Mouse (Mus musculus) limb, embryonic 11.5 days (tissue): ENCODE results near the gene Aqp12. TPM values are rescaled to one million over a fixed set of nuclear protein-coding genes. Genes with fewer than 3 reads are reported as not detected.
A peak's percentile ranks its signal among the peaks of the same experiment; 100 is the strongest.

Experiments
- ATAC-seq: fragments of 200-750 bp; cut with Nextera tagmentation; 2 replicates; pipeline ENCODE4 v1.8.0; 2017; ENCODE audit warnings: low read depth; ENCODE audit not compliant: insufficient number of reproducible peaks, low FRiP score, low TSS enrichment
- DNase-seq: peaks from one replicate; pipeline ENCODE4 v3.0.0-alpha.2; 2015; ENCODE audit warnings: low spot score
- H3K27ac ChIP-seq: fragments of 300-500 bp; sonication (generic); replicated peaks from 2 replicates; pipeline ENCODE4 v1.5.1; 2014; ENCODE audit warnings: low read depth, mild to moderate bottlenecking, low read length
- H3K27me3 ChIP-seq: fragments of 300-500 bp; sonication (generic); 2 replicates; pipeline ENCODE4 v1.6.1; 2014; ENCODE audit warnings: mild to moderate bottlenecking, low read length, mixed read lengths; ENCODE audit not compliant: control insufficient read depth, insufficient read depth
- H3K36me3 ChIP-seq: fragments of 300-500 bp; sonication (generic); 2 replicates; pipeline ENCODE4 v1.6.1; 2014; ENCODE audit warnings: mild to moderate bottlenecking, low read length, moderate library complexity, mixed read lengths; ENCODE audit not compliant: control insufficient read depth, insufficient read depth
- H3K4me1 ChIP-seq: fragments of 300-500 bp; sonication (generic); 2 replicates; pipeline ENCODE4 v1.6.1; 2014; ENCODE audit warnings: low read length, mixed read lengths; ENCODE audit not compliant: control insufficient read depth, insufficient read depth
- H3K4me2 ChIP-seq: fragments of 300-500 bp; sonication (generic); 2 replicates; pipeline ENCODE4 v1.6.1; 2014; ENCODE audit warnings: low read depth, mild to moderate bottlenecking, moderate library complexity; ENCODE audit not compliant: severe bottlenecking
- H3K4me3 ChIP-seq: fragments of 300-500 bp; sonication (generic); 2 replicates; pipeline ENCODE4 v1.5.1; 2014; ENCODE audit warnings: low read depth, low read length
- H3K9ac ChIP-seq: fragments of 300-500 bp; sonication (generic); 2 replicates; pipeline ENCODE4 v1.6.1; 2014; ENCODE audit warnings: mild to moderate bottlenecking, low read length
- H3K9me3 ChIP-seq: fragments of 300-500 bp; sonication (generic); 2 replicates; pipeline ENCODE4 v1.6.1; 2016; ENCODE audit warnings: low read length; ENCODE audit not compliant: control insufficient read depth
- WGBS: fragments of 180-500 bp; shearing (Covaris S2); extraction: QIAGEN DNeasy Blood & Tissue Kit; methylation state at CpG from one replicate; pipeline ENCODE4 v1.1.7; 2014; 5-methylcytosine and 5-hydroxymethylcytosine counted together
- polyA plus RNA-seq: library from polyadenylated mRNA; unstranded; fragments of >200 nt; fragmentation: Nextera tagmentation; extraction: Ambion mirVana; gene quantifications from 2 replicates; pipeline ENCODE4 v1.2.1, GENCODE M21; 2014

The Aqp12 gene
- polyA plus RNA-seq, 1 experiment from 2014 or later: not detected

- peak; percentile 29 for DNase-seq
- no peaks in the 10 kb centered on the region for H3K36me3 ChIP-seq
- H3K4me3 ChIP-seq: no peak overlapping the region
- no peak overlapping the region for H3K27ac ChIP-seq
- ATAC-seq: peak; percentile 42
- no peaks in the 10 kb centered on the region for H3K27me3 ChIP-seq
- no peaks in the 10 kb centered on the region for H3K4me1 ChIP-seq
- 20% methylated on average over 11 of the region's 11 CpGs for WGBS
- H3K4me2 ChIP-seq: no peak overlapping the region
- no peak overlapping the region for H3K9ac ChIP-seq
- H3K9me3 ChIP-seq: no peaks in the 10 kb centered on the region
Measured at GRCm38 (mm10) chr1:92979073-92979602, 27.0 kb upstream of the Aqp12 start.

- H3K4me2 ChIP-seq: no peak overlapping the region
- H3K4me1 ChIP-seq: no peaks in the 10 kb centered on the region
- H3K27me3 ChIP-seq: no peaks in the 10 kb centered on the region
- no peak overlapping the region for H3K4me3 ChIP-seq
- H3K36me3 ChIP-seq: no peaks in the 10 kb centered on the region
- 85% methylated on average over 7 of the region's 7 CpGs for WGBS
- H3K9me3 ChIP-seq: no peaks in the 10 kb centered on the region
- DNase-seq: no peak
- no peak overlapping the region for H3K27ac ChIP-seq
- ATAC-seq: no peak
- H3K9ac ChIP-seq: no peak overlapping the region
Measured at GRCm38 (mm10) chr1:92981056-92981845, 24.9 kb upstream of the Aqp12 start.

GRCm38 (mm10) chr1:92982931-92983605 is 23.1 kb upstream of the Aqp12 start:
- 89% methylated on average over 17 of the region's 17 CpGs for WGBS
- H3K9me3 ChIP-seq: no peaks in the 10 kb centered on the region

GRCm38 (mm10) chr1:92984999-92985398 is 21.1 kb upstream of the Aqp12 start:
- no peaks in the 10 kb centered on the region for H3K4me1 ChIP-seq
- DNase-seq (no peak), ATAC-seq (no peak)
- no peak overlapping the region for H3K4me3 ChIP-seq
- H3K27me3 ChIP-seq: no peaks in the 10 kb centered on the region
- H3K4me2 ChIP-seq: no peak overlapping the region
- no peaks in the 10 kb centered on the region for H3K9me3 ChIP-seq
- H3K27ac ChIP-seq: no peak overlapping the region
- WGBS: 89% methylated on average over 5 of the region's 5 CpGs
- H3K36me3 ChIP-seq: no peaks in the 10 kb centered on the region
- H3K9ac ChIP-seq: no peak overlapping the region

More at GRCm38 (mm10) chr1:92982931-92983605, 23.1 kb upstream of the Aqp12 start:
- no peak for ATAC-seq
- Histone ChIP-seq H3K4me1 (no peaks in the 10 kb centered on the region), H3K36me3 (no peaks in the 10 kb centered on the region), H3K9ac (no peak overlapping the region), H3K4me3 (no peak overlapping the region), H3K27me3 (no peaks in the 10 kb centered on the region), H3K27ac (no peak overlapping the region), H3K4me2 (no peak overlapping the region)
- DNase-seq: no peak

GRCm38 (mm10) chr1:92988894-92989293 is 17.2 kb upstream of the Aqp12 start:
- H3K4me1 ChIP-seq: no peaks in the 10 kb centered on the region

GRCm38 (mm10) chr1:92989891-92990290 is 16.2 kb upstream of the Aqp12 start:
- H3K27me3 ChIP-seq: no peaks in the 10 kb centered on the region
- WGBS: 49% methylated on average over 4 of the region's 4 CpGs
- ATAC-seq: no peak

More at GRCm38 (mm10) chr1:92988894-92989293, 17.2 kb upstream of the Aqp12 start:
- ATAC-seq: no peak
- Histone ChIP-seq H3K4me2 (no peak overlapping the region), H3K36me3 (no peaks in the 10 kb centered on the region), H3K27ac (no peak overlapping the region), H3K27me3 (no peaks in the 10 kb centered on the region), H3K4me3 (no peak overlapping the region), H3K9me3 (no peaks in the 10 kb centered on the region), H3K9ac (no peak overlapping the region)
- no peak for DNase-seq
- 75% methylated on average over 4 of the region's 4 CpGs for WGBS

GRCm38 (mm10) chr1:92992214-92992855 is 13.8 kb upstream of the Aqp12 start:
- ATAC-seq: no peak
- H3K4me3 ChIP-seq: no peak overlapping the region
- 85% methylated on average over 6 of the region's 6 CpGs for WGBS
- H3K36me3 ChIP-seq: no peaks in the 10 kb centered on the region
- DNase-seq: no peak
- H3K4me2 ChIP-seq: no peak overlapping the region
- H3K9ac ChIP-seq: no peak overlapping the region
- H3K4me1 ChIP-seq: no peaks in the 10 kb centered on the region
- no peaks in the 10 kb centered on the region for H3K27me3 ChIP-seq
- H3K9me3 ChIP-seq: no peaks in the 10 kb centered on the region
- no peak overlapping the region for H3K27ac ChIP-seq

More at GRCm38 (mm10) chr1:92989891-92990290, 16.2 kb upstream of the Aqp12 start:
- Histone ChIP-seq H3K36me3 (no peaks in the 10 kb centered on the region), H3K4me1 (no peaks in the 10 kb centered on the region), H3K9ac (no peak overlapping the region), H3K9me3 (no peaks in the 10 kb centered on the region), H3K27ac (no peak overlapping the region), H3K4me3 (no peak overlapping the region), H3K4me2 (no peak overlapping the region)
- DNase-seq: no peak

- H3K9ac ChIP-seq: no peak overlapping the region
- DNase-seq (no peak), ATAC-seq (no peak)
- no peaks in the 10 kb centered on the region for H3K9me3 ChIP-seq
- no peaks in the 10 kb centered on the region for H3K27me3 ChIP-seq
- H3K4me2 ChIP-seq: no peak overlapping the region
- no peaks in the 10 kb centered on the region for H3K4me1 ChIP-seq
- H3K27ac ChIP-seq: no peak overlapping the region
- H3K36me3 ChIP-seq: no peaks in the 10 kb centered on the region
- no peak overlapping the region for H3K4me3 ChIP-seq
- 67% methylated on average over 2 of the region's 2 CpGs for WGBS
Measured at GRCm38 (mm10) chr1:92992880-92993279, 13.3 kb upstream of the Aqp12 start.
